Mouse (Mus musculus) limb, embryonic 10.5 days (tissue): ENCODE measurements around the gene Nifk. TPM values are rescaled to one million over a fixed set of nuclear protein-coding genes. Genes with fewer than 3 reads are reported as not detected.

Experiments used
- DNase-seq: peaks from one replicate; pipeline ENCODE4 v3.0.0-alpha.2; 2017; ENCODE audit warnings: low spot score
- H3K27ac ChIP-seq: fragments of 300-500 bp; sonication (generic); 2 replicates; pipeline ENCODE4 v1.5.1; 2016; ENCODE audit warnings: mild to moderate bottlenecking
- H3K27me3 ChIP-seq: fragments of 300-500 bp; sonication (generic); 2 replicates; pipeline ENCODE4 v1.6.1; 2016; ENCODE audit warnings: low read depth, mild to moderate bottlenecking; ENCODE audit not compliant: poor library complexity, severe bottlenecking
- H3K36me3 ChIP-seq: fragments of 300-500 bp; sonication (generic); 2 replicates; pipeline ENCODE4 v1.6.1; 2016; ENCODE audit warnings: mild to moderate bottlenecking, moderate library complexity
- H3K4me1 ChIP-seq: fragments of 300-500 bp; sonication (generic); 2 replicates; pipeline ENCODE4 v1.6.1; 2016
- H3K4me3 ChIP-seq: fragments of 300-500 bp; sonication (generic); 2 replicates; pipeline ENCODE4 v1.5.1; 2016; ENCODE audit warnings: mild to moderate bottlenecking, moderate library complexity
- H3K9me3 ChIP-seq: fragments of 300-500 bp; sonication (generic); replicated peaks from 2 replicates; pipeline ENCODE4 v1.6.1; 2016; ENCODE audit warnings: mild to moderate bottlenecking
- WGBS: fragments of 180-500 bp; shearing (Covaris S2); methylation state at CpG from one replicate; pipeline ENCODE4 v1.1.7; 2016; 5-methylcytosine and 5-hydroxymethylcytosine counted together
- polyA plus RNA-seq: library from polyadenylated mRNA; unstranded; fragments of >200 nt; fragmentation: Nextera tagmentation; extraction: Ambion mirVana; gene quantifications from 2 replicates; pipeline ENCODE4 v1.2.1, GENCODE M21; 2016

Nifk gene
- polyA plus RNA-seq, 1 experiment from 2014 or later = 99.5 TPM

GRCm38 (mm10) chr1:118337921-118338320 is 16.3 kb downstream of the Nifk start:
- no peak overlapping the region for H3K27ac ChIP-seq
- WGBS = 81% methylated on average over 5 of the region's 5 CpGs
- no peaks in the 10 kb centered on the region for H3K4me1 ChIP-seq
- no peak for DNase-seq
- no peak overlapping the region for H3K4me3 ChIP-seq
- H3K36me3 ChIP-seq = peaks cover 29% of the 10 kb centered on the region
- no peaks in the 10 kb centered on the region for H3K27me3 ChIP-seq
- H3K9me3 ChIP-seq = no peaks in the 10 kb centered on the region

- no peaks in the 10 kb centered on the region for H3K9me3 ChIP-seq
- WGBS = 39% methylated on average over 6 of the region's 6 CpGs
- H3K27me3 ChIP-seq = no peaks in the 10 kb centered on the region
- no peaks in the 10 kb centered on the region for H3K36me3 ChIP-seq
- peak; percentile 40 for DNase-seq
- H3K4me3 ChIP-seq = no peak overlapping the region
- peaks cover 13% of the 10 kb centered on the region for H3K4me1 ChIP-seq
- peak overlapping the region; percentile 71 for H3K27ac ChIP-seq
These were observed 22.2 kb downstream of the Nifk start for GRCm38 (mm10) chr1:118343649-118344435.

- H3K9me3 ChIP-seq = no peaks in the 10 kb centered on the region
- WGBS = 88% methylated on average over 3 of the region's 3 CpGs
- DNase-seq = no peak
- H3K27ac ChIP-seq = no peak overlapping the region
- no peak overlapping the region for H3K4me3 ChIP-seq
- H3K27me3 ChIP-seq = no peaks in the 10 kb centered on the region
- no peaks in the 10 kb centered on the region for H3K36me3 ChIP-seq
- no peaks in the 10 kb centered on the region for H3K4me1 ChIP-seq
These were observed 28.3 kb downstream of the Nifk start for GRCm38 (mm10) chr1:118349922-118350321.

GRCm38 (mm10) chr1:118359071-118359761 is 37.6 kb downstream of the Nifk start:
- no peak for DNase-seq
- H3K27me3 ChIP-seq = no peaks in the 10 kb centered on the region
- H3K9me3 ChIP-seq = no peaks in the 10 kb centered on the region
- H3K4me3 ChIP-seq = no peak overlapping the region
- H3K27ac ChIP-seq = no peak overlapping the region
- no peaks in the 10 kb centered on the region for H3K36me3 ChIP-seq
- no peaks in the 10 kb centered on the region for H3K4me1 ChIP-seq
- WGBS = 80% methylated on average over 6 of the region's 6 CpGs

- Histone ChIP-seq H3K4me1 (no peaks in the 10 kb centered on the region), H3K4me3 (no peak overlapping the region), H3K27me3 (no peaks in the 10 kb centered on the region), H3K36me3 (no peaks in the 10 kb centered on the region), H3K27ac (no peak overlapping the region), H3K9me3 (no peaks in the 10 kb centered on the region)
- WGBS = 95% methylated on average over 1 of the region's 1 CpGs
- no peak for DNase-seq
These were observed 46.3 kb downstream of the Nifk start for GRCm38 (mm10) chr1:118367970-118368369.

- no peak for DNase-seq
- Histone ChIP-seq H3K9me3 (no peaks in the 10 kb centered on the region), H3K27me3 (no peaks in the 10 kb centered on the region), H3K4me3 (no peak overlapping the region), H3K36me3 (no peaks in the 10 kb centered on the region), H3K4me1 (no peaks in the 10 kb centered on the region), H3K27ac (no peak overlapping the region)
- WGBS = 71% methylated on average over 3 of the region's 3 CpGs
These were observed 47.3 kb downstream of the Nifk start for GRCm38 (mm10) chr1:118368721-118369461.

- Histone ChIP-seq H3K4me1 (no peaks in the 10 kb centered on the region), H3K36me3 (no peaks in the 10 kb centered on the region), H3K9me3 (no peaks in the 10 kb centered on the region), H3K27ac (no peak overlapping the region), H3K27me3 (no peaks in the 10 kb centered on the region), H3K4me3 (no peak overlapping the region)
- 53% methylated on average over 5 of the region's 5 CpGs for WGBS
- DNase-seq = no peak
These were observed 56.1 kb downstream of the Nifk start for GRCm38 (mm10) chr1:118377784-118378183.

- Histone ChIP-seq H3K4me3 (no peak overlapping the region), H3K36me3 (no peaks in the 10 kb centered on the region), H3K9me3 (no peaks in the 10 kb centered on the region), H3K27ac (no peak overlapping the region), H3K4me1 (no peaks in the 10 kb centered on the region), H3K27me3 (no peaks in the 10 kb centered on the region)
- no peak for DNase-seq
- WGBS = 83% methylated on average over 8 of the region's 8 CpGs
These were observed 58.6 kb downstream of the Nifk start for GRCm38 (mm10) chr1:118380105-118380786.

Other genes with a start within 250 kb of the Nifk start
- 0.14 TPM in 2 replicates for gene Gm29106, start 145.3 kb upstream of the Nifk start, polyA plus RNA-seq
- 334 and 339 TPM in 2 replicates for gene Tsn, start 10.1 kb upstream of the Nifk start, polyA plus RNA-seq
- 79.5 and 90.1 TPM in 2 replicates for gene Clasp1, start 67.2 kb downstream of the Nifk start, polyA plus RNA-seq